Mouse (Mus musculus) lung, postnatal 0 days (tissue): ENCODE data around the gene Rasa2. TPM values are rescaled to one million over a fixed set of nuclear protein-coding genes. Genes with fewer than 3 reads are reported as not detected.
A peak's percentile ranks its signal among the peaks of the same experiment; 100 is the strongest.
"Not testable (repeated sequence)": the region's sequence is repeated elsewhere in the genome, so short reads cannot be mapped to it uniquely, and the experiment has no call there.

Source experiments
- ATAC-seq: fragments of 200-750 bp; cut with Nextera tagmentation; 2 replicates; pipeline ENCODE4 v1.8.0; 2017; ENCODE audit warnings: moderate library complexity
- DNase-seq: peaks from one replicate; pipeline ENCODE4 v3.0.0-alpha.2; 2016; ENCODE audit warnings: low spot score
- H3K27ac ChIP-seq: fragments of 300-500 bp; sonication (generic); 2 replicates; pipeline ENCODE4 v1.5.1; 2014; ENCODE audit warnings: antibody characterized with exemption, mild to moderate bottlenecking, low read length, mixed read lengths
- H3K27me3 ChIP-seq: fragments of 300-500 bp; sonication (generic); replicated peaks from 2 replicates; pipeline ENCODE4 v1.6.1; 2014; ENCODE audit warnings: low read length, mixed read lengths; ENCODE audit not compliant: insufficient read depth
- H3K36me3 ChIP-seq: fragments of 300-500 bp; sonication (generic); 2 replicates; pipeline ENCODE4 v1.6.1; 2014; ENCODE audit warnings: low read length, mixed read lengths; ENCODE audit not compliant: insufficient read depth
- H3K4me1 ChIP-seq: fragments of 300-500 bp; sonication (generic); 2 replicates; pipeline ENCODE4 v1.6.1; 2014; ENCODE audit warnings: antibody characterized with exemption, low read depth, low read length, mixed read lengths; ENCODE audit not compliant: insufficient read depth
- H3K4me2 ChIP-seq: fragments of 300-500 bp; sonication (generic); replicated peaks from 2 replicates; pipeline ENCODE4 v1.6.1; 2014; ENCODE audit warnings: low read depth, mild to moderate bottlenecking, low read length, moderate library complexity, mixed read lengths
- H3K4me3 ChIP-seq: fragments of 300-500 bp; sonication (generic); 2 replicates; pipeline ENCODE4 v1.5.1; 2014; ENCODE audit warnings: low read depth, low read length
- H3K9ac ChIP-seq: fragments of 300-500 bp; sonication (generic); replicated peaks from 2 replicates; pipeline ENCODE4 v1.6.1; 2014; ENCODE audit warnings: low read depth, mild to moderate bottlenecking
- H3K9me3 ChIP-seq: fragments of 300-500 bp; sonication (generic); 2 replicates; pipeline ENCODE4 v1.6.1; 2016; ENCODE audit warnings: low read length, mixed read lengths
- CTCF ChIP-seq: IDR thresholded peaks from 2 replicates; pipeline ENCODE4 v1.5.1; 2016; ENCODE audit warnings: antibody characterized with exemption, mild to moderate bottlenecking
- EP300 ChIP-seq: IDR thresholded peaks from 2 replicates; pipeline ENCODE4 v1.6.1; 2016; ENCODE audit warnings: antibody characterized with exemption, mild to moderate bottlenecking, control low read depth
- WGBS: fragments of 180-500 bp; shearing (Covaris S2); extraction: QIAGEN DNeasy Blood & Tissue Kit; methylation state at CpG from one replicate; pipeline ENCODE4 v1.1.7; 2014; 5-methylcytosine and 5-hydroxymethylcytosine counted together
- polyA plus RNA-seq: library from polyadenylated mRNA; unstranded; fragments of >200 nt; fragmentation: Nextera tagmentation; extraction: Ambion mirVana; gene quantifications from 2 replicates; pipeline ENCODE4 v1.2.1, GENCODE M21; 2015

Gene Rasa2
- polyA plus RNA-seq, 1 experiment from 2014 or later: 12.3 TPM

DNA sequence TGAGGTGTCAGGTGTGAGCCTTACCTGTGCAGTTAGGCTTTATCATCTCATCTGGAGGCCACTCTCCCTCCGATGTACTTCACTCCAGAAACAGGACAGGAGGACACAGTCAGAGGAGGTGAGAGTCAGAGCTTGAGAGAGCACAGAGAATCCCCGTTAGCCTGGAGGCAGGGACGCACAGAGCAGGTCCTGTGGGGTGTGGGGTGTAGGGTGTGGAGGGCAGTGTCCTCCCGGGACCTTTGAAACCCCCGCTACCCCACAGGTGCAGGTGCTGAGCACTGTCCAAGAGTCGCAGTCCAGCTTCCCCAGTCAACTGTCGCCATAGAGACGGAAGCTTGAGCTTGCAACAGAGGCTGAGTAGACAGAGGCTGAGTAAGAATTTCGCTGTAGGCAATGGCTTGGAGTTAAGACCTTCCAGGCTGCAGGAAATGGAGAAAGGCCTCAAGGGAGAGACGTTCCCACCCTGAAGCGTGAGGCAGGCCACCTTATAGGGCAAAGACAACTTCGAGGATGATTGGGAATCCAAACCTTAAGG, 106.4 kb downstream of the Rasa2 start, which contains the start of gene Gm28729:
TSS of gene Gm28729 (minus strand) at position 293 of the 535 bp plus-strand sequence.
- H3K9me3 ChIP-seq: no peaks in the 10 kb centered on the region
- H3K9ac ChIP-seq: no peak within 1 kb of the TSS
- H3K4me3 ChIP-seq: no peak within 1 kb of the TSS
- ATAC-seq (peak; percentile 46), DNase-seq (no peak)
- TF ChIP-seq EP300 (no peak), CTCF (no peak)
- no peaks in the 10 kb centered on the region for H3K4me1 ChIP-seq
- no peaks in the 10 kb centered on the region for H3K27me3 ChIP-seq
- H3K4me2 ChIP-seq: no peak within 1 kb of the TSS
- WGBS: 46% methylated on average over 12 of the region's 12 CpGs
- H3K27ac ChIP-seq: no peak within 1 kb of the TSS
- H3K36me3 ChIP-seq: no peaks in the 10 kb centered on the region

DNA sequence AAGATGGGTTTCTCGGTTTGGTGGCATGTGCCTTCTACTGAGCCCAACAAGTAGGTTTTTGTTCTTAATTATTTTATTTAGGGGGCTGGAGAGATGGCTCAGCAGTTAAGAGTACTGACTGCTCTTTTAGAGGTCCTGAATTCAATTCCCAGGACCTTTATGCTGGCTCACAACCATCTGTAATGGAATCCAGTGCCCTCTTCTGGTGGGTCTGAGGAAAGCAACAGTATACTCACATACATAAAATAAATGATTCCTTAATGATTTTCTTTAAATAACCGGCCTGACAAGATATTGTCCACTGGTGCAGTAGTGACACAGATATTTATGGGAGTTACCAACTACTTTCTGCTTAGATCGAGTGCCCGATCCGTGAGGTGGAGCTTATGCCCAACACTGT, 108.3 kb downstream of the Rasa2 start:
- DNase-seq (no peak), ATAC-seq (no peak)
- 87% methylated on average over 5 of the region's 5 CpGs for WGBS
- no peak for TF ChIP-seq EP300
- TF ChIP-seq CTCF: 0 out of 2 replicates have a peak, but pooled peaks have one; percentile 11
- Histone ChIP-seq H3K27ac (no peak overlapping the region), H3K36me3 (no peaks in the 10 kb centered on the region), H3K27me3 (no peaks in the 10 kb centered on the region), H3K9me3 (no peaks in the 10 kb centered on the region), H3K4me1 (no peaks in the 10 kb centered on the region), H3K9ac (no peak overlapping the region), H3K4me3 (no peak overlapping the region), H3K4me2 (no peak overlapping the region)

DNA sequence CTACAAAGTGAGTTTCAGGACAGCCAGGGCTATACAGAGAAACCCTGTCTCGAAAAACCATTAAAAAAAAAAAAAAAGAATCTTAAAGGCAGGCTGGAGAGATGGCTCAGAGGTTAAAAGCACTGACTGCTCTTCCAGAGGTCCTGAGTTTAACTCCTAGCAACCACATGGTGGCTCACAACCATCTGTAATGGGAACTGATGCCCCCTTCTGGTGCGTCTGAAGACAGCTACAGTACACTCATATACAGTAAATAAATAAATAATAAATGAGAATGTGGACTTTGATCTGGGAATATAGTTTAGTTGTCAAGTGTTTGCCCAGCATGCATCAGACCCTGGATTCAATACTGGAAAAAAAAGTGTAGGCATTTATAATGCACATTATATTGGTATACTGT, 109.8 kb downstream of the Rasa2 start:
- peak; percentile 34; the same call in 1 of the 2 replicates for TF ChIP-seq CTCF
- H3K36me3 ChIP-seq, H3K9me3 ChIP-seq, DNase-seq, H3K9ac ChIP-seq, ATAC-seq, H3K4me1 ChIP-seq, H3K4me3 ChIP-seq, H3K27ac ChIP-seq, H3K4me2 ChIP-seq, H3K27me3 ChIP-seq: not testable (repeated sequence)
- 77% methylated on average over 2 of the region's 2 CpGs for WGBS

DNA sequence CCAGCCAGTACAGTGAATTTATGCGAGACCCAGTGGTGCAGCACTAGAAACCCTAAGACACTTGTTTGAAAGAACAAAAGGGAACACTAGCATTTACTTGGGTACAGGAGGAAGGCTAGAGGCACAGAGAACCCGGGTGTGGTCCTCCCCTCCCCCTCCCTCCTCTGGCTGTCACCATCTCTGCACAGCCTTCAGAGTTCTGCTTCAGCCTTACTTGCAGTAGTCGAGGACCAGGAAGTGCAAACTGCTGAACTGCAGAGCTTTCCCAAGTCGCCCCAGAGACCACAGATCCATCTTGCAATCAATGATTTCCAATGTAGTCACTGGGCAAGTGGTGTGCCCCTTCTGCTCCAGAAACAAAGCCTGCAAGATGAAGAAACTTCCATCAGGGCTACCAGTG, 114.0 kb downstream of the Rasa2 start:
- no peaks in the 10 kb centered on the region for H3K4me1 ChIP-seq
- no peak overlapping the region for H3K9ac ChIP-seq
- no peak for DNase-seq
- WGBS: 26% methylated on average over 4 of the region's 4 CpGs
- H3K27ac ChIP-seq: no peak overlapping the region
- no peak overlapping the region for H3K4me2 ChIP-seq
- TF ChIP-seq CTCF (no peak), EP300 (no peak)
- no peak overlapping the region for H3K4me3 ChIP-seq
- H3K36me3 ChIP-seq: no peaks in the 10 kb centered on the region
- no peaks in the 10 kb centered on the region for H3K27me3 ChIP-seq
- ATAC-seq: no peak
- no peaks in the 10 kb centered on the region for H3K9me3 ChIP-seq

DNA sequence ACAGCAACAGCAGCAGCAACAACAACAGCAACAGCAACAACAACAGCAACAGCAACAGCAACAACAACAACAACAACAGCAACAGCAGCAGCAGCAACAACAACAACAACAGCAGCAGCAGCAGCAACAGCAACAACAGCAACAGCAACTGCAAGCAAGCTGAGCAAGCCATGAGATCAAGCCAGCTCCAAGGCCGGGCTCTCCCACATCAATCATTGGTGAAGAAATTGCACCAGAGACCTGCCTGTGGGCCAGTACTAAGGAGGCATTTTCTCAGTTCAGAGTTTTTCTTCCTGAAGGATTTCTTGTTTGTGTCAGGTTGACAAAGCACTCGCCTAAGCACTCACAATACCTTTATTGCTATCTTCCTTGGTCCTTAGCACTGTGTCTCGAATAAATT, 114.6 kb downstream of the Rasa2 start:
- no peaks in the 10 kb centered on the region for H3K27me3 ChIP-seq
- TF ChIP-seq CTCF (no peak), EP300 (no peak)
- no peaks in the 10 kb centered on the region for H3K36me3 ChIP-seq
- no peak for ATAC-seq
- no peak overlapping the region for H3K4me3 ChIP-seq
- WGBS: 52% methylated on average over 3 of the region's 3 CpGs
- no peak overlapping the region for H3K9ac ChIP-seq
- no peaks in the 10 kb centered on the region for H3K9me3 ChIP-seq
- H3K4me1 ChIP-seq: no peaks in the 10 kb centered on the region
- no peak overlapping the region for H3K27ac ChIP-seq
- no peak for DNase-seq
- no peak overlapping the region for H3K4me2 ChIP-seq

DNA sequence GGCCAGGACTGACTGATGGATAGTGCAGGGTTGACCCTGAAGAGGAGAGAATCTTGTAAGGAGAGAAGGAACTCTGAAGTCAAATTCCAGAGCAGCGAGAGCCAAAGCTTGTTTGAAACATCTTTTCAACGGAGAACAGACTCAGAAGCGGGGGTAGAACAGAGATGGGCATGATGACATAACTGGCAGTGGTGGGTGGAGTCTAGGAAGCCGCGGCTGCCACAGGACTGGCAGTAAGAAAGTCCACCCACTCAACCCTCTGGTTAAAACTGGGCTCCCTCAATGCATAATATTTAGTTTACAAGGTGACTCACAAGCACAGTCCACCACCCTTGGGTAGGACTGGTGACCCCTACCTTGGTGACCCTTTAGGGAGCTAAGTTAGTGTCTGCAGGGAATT, 115.7 kb downstream of the Rasa2 start:
- WGBS: 82% methylated on average over 5 of the region's 5 CpGs
- no peaks in the 10 kb centered on the region for H3K27me3 ChIP-seq
- no peak overlapping the region for H3K4me2 ChIP-seq
- no peak for TF ChIP-seq CTCF
- no peak for TF ChIP-seq EP300
- no peak for ATAC-seq
- H3K4me1 ChIP-seq: no peaks in the 10 kb centered on the region
- H3K9ac ChIP-seq: no peak overlapping the region
- H3K27ac ChIP-seq: no peak overlapping the region
- DNase-seq: no peak
- H3K9me3 ChIP-seq: no peaks in the 10 kb centered on the region
- H3K36me3 ChIP-seq: no peaks in the 10 kb centered on the region
- no peak overlapping the region for H3K4me3 ChIP-seq

DNA sequence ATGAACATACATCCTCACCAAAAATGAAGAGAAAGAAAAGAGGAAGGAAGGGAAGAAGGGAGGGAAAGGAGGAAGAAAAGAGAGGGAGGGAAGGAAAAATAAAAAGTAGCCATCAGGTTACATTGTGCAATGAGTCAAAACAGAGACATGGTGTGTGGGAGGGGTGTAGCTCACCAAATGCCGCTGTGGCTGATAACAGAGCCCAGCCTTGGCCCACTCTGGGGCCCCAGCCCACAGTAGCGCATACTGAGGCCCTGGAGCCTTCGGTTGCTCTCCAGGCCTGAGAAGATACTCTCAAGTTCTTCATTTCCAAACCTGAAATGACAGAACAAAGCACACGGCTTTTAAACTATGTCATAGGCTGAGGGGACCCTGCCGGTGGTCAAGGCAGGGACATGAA, 117.1 kb downstream of the Rasa2 start:
- ATAC-seq (no peak), DNase-seq (no peak)
- H3K4me3 ChIP-seq: no peak overlapping the region
- no peaks in the 10 kb centered on the region for H3K9me3 ChIP-seq
- no peak overlapping the region for H3K27ac ChIP-seq
- WGBS: 65% methylated on average over 5 of the region's 5 CpGs
- no peak overlapping the region for H3K9ac ChIP-seq
- no peak overlapping the region for H3K4me2 ChIP-seq
- no peaks in the 10 kb centered on the region for H3K4me1 ChIP-seq
- H3K27me3 ChIP-seq: no peaks in the 10 kb centered on the region
- H3K36me3 ChIP-seq: no peaks in the 10 kb centered on the region
- TF ChIP-seq EP300 (no peak), CTCF (no peak)
